Mouse (Mus musculus): ENCODE results near the gene Zfp991.
"Not testable (repeated sequence)": the region's sequence is repeated elsewhere in the genome, so short reads cannot be mapped to it uniquely, and the experiment has no call there.

The Zfp991 gene

GRCm38 (mm10) chr4:147217676-147218075 lies 85.8 kb downstream of the Zfp991 start:
- not testable (repeated sequence) for H3K36me3 ChIP-seq (ENCODE audit: control insufficient read depth, insufficient read depth, low read length, poor library complexity, severe bottlenecking); H3K27me3 ChIP-seq (ENCODE audit: control insufficient read depth, insufficient read depth, low read length, poor library complexity, severe bottlenecking); DNase-seq (ENCODE audit: low read depth, low spot score)

- not testable (repeated sequence) for H3K36me3 ChIP-seq (ENCODE audit: control insufficient read depth, insufficient read depth, low read length, poor library complexity, severe bottlenecking); H3K27me3 ChIP-seq (ENCODE audit: control insufficient read depth, insufficient read depth, low read length, poor library complexity, severe bottlenecking); DNase-seq (ENCODE audit: low read depth, low spot score)
These were observed 87.7 kb downstream of the Zfp991 start for GRCm38 (mm10) chr4:147219319-147220070.

GRCm38 (mm10) chr4:147220226-147220625 lies 88.4 kb downstream of the Zfp991 start:
- DNase-seq (ENCODE audit: low read depth, low spot score); H3K27me3 ChIP-seq (ENCODE audit: control insufficient read depth, insufficient read depth, low read length, poor library complexity, severe bottlenecking); H3K36me3 ChIP-seq (ENCODE audit: control insufficient read depth, insufficient read depth, low read length, poor library complexity, severe bottlenecking): not testable (repeated sequence)

GRCm38 (mm10) chr4:147222021-147222420 lies 90.2 kb downstream of the Zfp991 start:
- not testable (repeated sequence) for DNase-seq (ENCODE audit: low read depth, low spot score); H3K27me3 ChIP-seq (ENCODE audit: control insufficient read depth, insufficient read depth, low read length, poor library complexity, severe bottlenecking); H3K36me3 ChIP-seq (ENCODE audit: control insufficient read depth, insufficient read depth, low read length, poor library complexity, severe bottlenecking)

GRCm38 (mm10) chr4:147223778-147224435 lies 92.1 kb downstream of the Zfp991 start:
- DNase-seq (ENCODE audit: low read depth, low spot score); H3K27me3 ChIP-seq (ENCODE audit: control insufficient read depth, insufficient read depth, low read length, poor library complexity, severe bottlenecking); H3K36me3 ChIP-seq (ENCODE audit: control insufficient read depth, insufficient read depth, low read length, poor library complexity, severe bottlenecking): not testable (repeated sequence)

GRCm38 (mm10) chr4:147225616-147226015 lies 93.8 kb downstream of the Zfp991 start:
- not testable (repeated sequence) for H3K36me3 ChIP-seq (ENCODE audit: control insufficient read depth, insufficient read depth, low read length, poor library complexity, severe bottlenecking); DNase-seq (ENCODE audit: low read depth, low spot score); H3K27me3 ChIP-seq (ENCODE audit: control insufficient read depth, insufficient read depth, low read length, poor library complexity, severe bottlenecking)

GRCm38 (mm10) chr4:147230026-147230425 lies 98.2 kb downstream of the Zfp991 start:
- not testable (repeated sequence) for H3K36me3 ChIP-seq (ENCODE audit: control insufficient read depth, insufficient read depth, low read length, poor library complexity, severe bottlenecking); H3K27me3 ChIP-seq (ENCODE audit: control insufficient read depth, insufficient read depth, low read length, poor library complexity, severe bottlenecking); DNase-seq (ENCODE audit: low read depth, low spot score)
